Mouse (Mus musculus) layer of hippocampus, adult 18-20 months (tissue): ENCODE results near the gene Slc29a2. TPM values are rescaled to one million over a fixed set of nuclear protein-coding genes. Genes with fewer than 3 reads are reported as not detected.

Experiments
- total RNA-seq, 2 experiments: library from RNA; stranded (reverse); gene quantifications; 2 replicates each; pipeline ENCODE4 v1.2.3; 2021

Slc29a2 gene
- total RNA-seq, 2 experiments from 2014 or later = 16.0 to 17.5 TPM

Other genes with a start within 250 kb of the Slc29a2 start
- gene Rbm4, start 230.0 kb upstream of the Slc29a2 start, total RNA-seq = 10 to 100 TPM; 97.8 to 99.1 TPM
- 10 to 100 TPM; 24.5 to 31.9 TPM for gene Gm21992, start 212.2 kb upstream of the Slc29a2 start, total RNA-seq
- 10 to 100 TPM; 47.7 to 53.1 TPM for gene Rbm14, start 212.2 kb upstream of the Slc29a2 start, total RNA-seq
- 10 to 100 TPM; 33.2 to 35.4 TPM for gene Ccs, start 184.5 kb upstream of the Slc29a2 start, total RNA-seq
- 1 to 10 TPM; 2.0 to 2.2 TPM for gene Ccdc87, start 184.5 kb upstream of the Slc29a2 start, total RNA-seq
- 100 to 1,000 TPM; 104 to 111 TPM for gene Ctsf, start 168.7 kb upstream of the Slc29a2 start, total RNA-seq
- gene Actn3, start 146.0 kb upstream of the Slc29a2 start, total RNA-seq = under 1 TPM; 0.89 to 0.96 TPM
- gene Zdhhc24, start 145.2 kb upstream of the Slc29a2 start, total RNA-seq = 10 to 100 TPM; 22.4 to 24.3 TPM
- 10 to 100 TPM; 36.8 to 40.0 TPM for gene Bbs1, start 117.2 kb upstream of the Slc29a2 start, total RNA-seq
- 10 to 100 TPM; 37.2 to 39.0 TPM for gene Dpp3, start 95.6 kb upstream of the Slc29a2 start, total RNA-seq
- gene Peli3, start 80.7 kb upstream of the Slc29a2 start, total RNA-seq = 10 to 100 TPM; 26.2 to 31.3 TPM
- gene Mrpl11, start 61.7 kb upstream of the Slc29a2 start, total RNA-seq = 10 to 100 TPM; 60.7 to 62.1 TPM
- 10 to 100 TPM; 12.4 to 15.1 TPM for gene Npas4, start 33.5 kb upstream of the Slc29a2 start, total RNA-seq
- 100 to 1,000 TPM; 114 to 120 TPM for gene B4gat1, start 15.0 kb downstream of the Slc29a2 start, total RNA-seq
- 1 to 10 TPM; 6.2 to 6.7 TPM for gene AC124502.3, start 15.0 kb downstream of the Slc29a2 start, total RNA-seq
- 10 to 100 TPM; 22.4 to 23.2 TPM for gene Brms1, start 17.5 kb downstream of the Slc29a2 start, total RNA-seq
- gene Rin1, start 26.6 kb downstream of the Slc29a2 start, total RNA-seq = 100 to 1,000 TPM; 106 to 107 TPM
- gene Cd248, start 44.2 kb downstream of the Slc29a2 start, total RNA-seq = 1 to 10 TPM; 1.7 to 1.8 TPM
- gene Tmem151a, start 61.7 kb downstream of the Slc29a2 start, total RNA-seq = 100 to 1,000 TPM; 124 to 128 TPM
- 10 to 100 TPM; 21.6 to 24.0 TPM for gene Yif1a, start 64.7 kb downstream of the Slc29a2 start, total RNA-seq
- gene Cnih2, start 74.7 kb downstream of the Slc29a2 start, total RNA-seq = 100 to 1,000 TPM; 595 to 617 TPM
- gene Rab1b, start 83.2 kb downstream of the Slc29a2 start, total RNA-seq = 100 to 1,000 TPM; 160 to 170 TPM
- gene Klc2, start 94.7 kb downstream of the Slc29a2 start, total RNA-seq = 100 to 1,000 TPM; 230 to 231 TPM
- gene Pacs1, start 249.3 kb downstream of the Slc29a2 start, total RNA-seq = 10 to 100 TPM; 52.1 to 52.5 TPM